Comparison of ENCODE assay signal across 23 mouse cellular contexts in the genomic region with DNA sequence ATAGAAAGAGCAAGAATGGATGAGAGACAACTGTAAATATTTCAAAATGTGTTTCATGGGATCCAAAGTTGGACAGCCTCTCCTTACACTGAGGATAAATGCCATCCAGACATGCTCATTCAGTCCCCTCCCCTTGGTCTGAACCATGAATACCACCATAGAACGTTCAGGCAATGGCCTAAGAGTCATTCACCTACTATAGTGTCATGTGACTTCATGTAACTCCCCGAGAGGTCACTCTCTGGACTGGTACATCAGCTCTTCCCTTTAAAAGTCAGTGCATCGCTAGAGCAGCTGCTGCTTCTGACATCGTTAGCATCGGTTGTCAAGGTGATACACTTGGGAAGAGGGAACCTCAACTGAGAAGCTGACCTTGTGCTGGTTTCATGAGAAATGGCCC.
DNase-seq lines count a peak whose midpoint lies in the region; ATAC-seq and TF ChIP-seq lines count a peak whose summit lies in the region.
"Had no signal": no experiment of that assay in that cellular context is flagged by ENCODE, and none has a peak within 500 bp of the region (broad histone marks: within the 10 kb centered on the region; RNA-seq: fewer than 3 reads in every experiment).

No protein-coding gene starts in this region.

- WGBS in midbrain, embryonic 13.5 days: 74% methylated on average over 5 of the region's 5 CpGs
- 57% methylated on average over 5 of the region's 5 CpGs for WGBS in midbrain, embryonic 16.5 days
- 53% methylated on average over 5 of the region's 5 CpGs for WGBS in liver, embryonic 16.5 days (ENCODE audit: insufficient replicate concordance)

- H3K4me1 ChIP-seq in midbrain, embryonic 13.5 days (replicated peaks): 0 out of 2 replicates have a peak, but pooled peaks cover 3% of the 10 kb centered on the region
- H3K4me1 ChIP-seq in midbrain, embryonic 16.5 days (ENCODE audit: control insufficient read depth, insufficient read depth, low read length): no peaks in the 10 kb centered on the region
- peaks cover 7% of the 10 kb centered on the region for H3K4me1 ChIP-seq in embryonic fibroblast, embryonic 13.5 days (ENCODE audit: control insufficient read depth, insufficient read depth, low read length)
- H3K4me1 ChIP-seq in liver, embryonic 16.5 days (ENCODE audit: control insufficient read depth, low read depth, low read length): no peaks in the 10 kb centered on the region
- H3K4me1 ChIP-seq: heart, embryonic 15.5 days had no signal

- H3K27ac ChIP-seq in midbrain, embryonic 13.5 days: no peak overlapping the region
- H3K27ac ChIP-seq in midbrain, embryonic 16.5 days (ENCODE audit: low read length): no peak overlapping the region
- peak overlapping the region; percentile 92 for H3K27ac ChIP-seq in embryonic fibroblast, embryonic 13.5 days (ENCODE audit: insufficient read depth, low read length)
- H3K27ac ChIP-seq in liver, embryonic 16.5 days (ENCODE audit: low read length): peak overlapping the region; percentile 28
- H3K27ac ChIP-seq: embryonic facial prominence, embryonic 13.5 days; forebrain, embryonic 10.5 days; heart, adult 2 months; heart, embryonic 15.5 days; hindbrain, embryonic 13.5 days; hindbrain, postnatal 0 days had no signal

- no peak overlapping the region for H3K9ac ChIP-seq in midbrain, embryonic 13.5 days (replicated peaks)
- no peak overlapping the region for H3K9ac ChIP-seq in midbrain, embryonic 16.5 days (ENCODE audit: low read depth, low read length)
- H3K9ac ChIP-seq in liver, embryonic 16.5 days (ENCODE audit: low read depth, low read length): no peak overlapping the region
- H3K9ac ChIP-seq: embryonic facial prominence, embryonic 13.5 days; heart, embryonic 15.5 days; hindbrain, embryonic 13.5 days had no signal

- ATAC-seq in midbrain, embryonic 13.5 days: peak; percentile 27; the same call in 1 of the 2 replicates
- ATAC-seq in midbrain, embryonic 16.5 days: no peak
- ATAC-seq in liver, embryonic 16.5 days (ENCODE audit: low read depth): no peak
- ATAC-seq: CD4-positive, CD25-positive, alpha-beta regulatory T cell, adult 4 months; forebrain, embryonic 14.5 days; hindbrain, postnatal 0 days had no signal

- H3K27me3 ChIP-seq in midbrain, embryonic 13.5 days: no peaks in the 10 kb centered on the region
- no peaks in the 10 kb centered on the region for H3K27me3 ChIP-seq in midbrain, embryonic 16.5 days (ENCODE audit: control insufficient read depth, insufficient read depth, low read depth, low read length)
- H3K27me3 ChIP-seq in liver, embryonic 16.5 days (ENCODE audit: control insufficient read depth, insufficient read depth, low read depth, low read length): no peaks in the 10 kb centered on the region
- H3K27me3 ChIP-seq in myocyte (ENCODE audit: control insufficient read depth, insufficient read depth, insufficient read length): no peaks in the 10 kb centered on the region
- H3K27me3 ChIP-seq: embryonic facial prominence, embryonic 13.5 days; heart, embryonic 15.5 days; hindbrain, embryonic 13.5 days had no signal

- H3K9me3 ChIP-seq in midbrain, embryonic 13.5 days: no peaks in the 10 kb centered on the region
- no peaks in the 10 kb centered on the region for H3K9me3 ChIP-seq in midbrain, embryonic 16.5 days (replicated peaks; ENCODE audit: control insufficient read depth, low read length, poor library complexity, severe bottlenecking)
- no peaks in the 10 kb centered on the region for H3K9me3 ChIP-seq in liver, embryonic 16.5 days (replicated peaks; ENCODE audit: control insufficient read depth, low read length)
- H3K9me3 ChIP-seq: embryonic facial prominence, embryonic 13.5 days; forebrain, embryonic 10.5 days; G1E; heart, embryonic 15.5 days; hindbrain, embryonic 13.5 days had no signal

- no peak overlapping the region for H3ac ChIP-seq in myocyte (ENCODE audit: control insufficient read depth, insufficient read length)

- H3K4me3 ChIP-seq in midbrain, embryonic 13.5 days (replicated peaks): no peak overlapping the region
- no peak overlapping the region for H3K4me3 ChIP-seq in midbrain, embryonic 16.5 days (ENCODE audit: low read depth, low read length)
- H3K4me3 ChIP-seq in embryonic fibroblast, embryonic 13.5 days (ENCODE audit: insufficient read depth, low read length): no peak overlapping the region
- no peak overlapping the region for H3K4me3 ChIP-seq in liver, embryonic 16.5 days (ENCODE audit: low read depth, low read length)
- H3K4me3 ChIP-seq in myocyte: no peak overlapping the region
- H3K4me3 ChIP-seq: embryonic facial prominence, embryonic 13.5 days; forebrain, embryonic 10.5 days; heart, adult 2 months; heart, embryonic 15.5 days; hindbrain, embryonic 13.5 days had no signal

- no peak overlapping the region for H3K4me2 ChIP-seq in midbrain, embryonic 13.5 days (replicated peaks)
- no peak overlapping the region for H3K4me2 ChIP-seq in midbrain, embryonic 16.5 days (ENCODE audit: low read length)
- H3K4me2 ChIP-seq in liver, embryonic 16.5 days (ENCODE audit: low read depth, low read length): no peak overlapping the region
- H3K4me2 ChIP-seq in myocyte (ENCODE audit: low read depth): peak overlapping the region; percentile 51
- H3K4me2 ChIP-seq: embryonic facial prominence, embryonic 13.5 days; heart, embryonic 11.5 days; heart, embryonic 15.5 days; hindbrain, embryonic 13.5 days had no signal

- TF ChIP-seq CTCF in embryonic fibroblast, embryonic 13.5 days (IDR thresholded peaks at IDR 0.05; ENCODE audit: borderline replicate concordance, insufficient read depth, low read length): no peak

- no peaks in the 10 kb centered on the region for H3K36me3 ChIP-seq in midbrain, embryonic 13.5 days
- no peaks in the 10 kb centered on the region for H3K36me3 ChIP-seq in midbrain, embryonic 16.5 days (ENCODE audit: control insufficient read depth, insufficient read depth, low read length)
- no peaks in the 10 kb centered on the region for H3K36me3 ChIP-seq in liver, embryonic 16.5 days (ENCODE audit: control insufficient read depth, insufficient read depth)
- no peaks in the 10 kb centered on the region for H3K36me3 ChIP-seq in myocyte (ENCODE audit: control insufficient read depth, insufficient read depth)
- H3K36me3 ChIP-seq: embryonic facial prominence, embryonic 13.5 days; forebrain, embryonic 10.5 days; G1E; heart, embryonic 15.5 days; hindbrain, embryonic 13.5 days had no signal

- TF ChIP-seq POLR2A in embryonic fibroblast, embryonic 13.5 days (IDR thresholded peaks at IDR 0.05; ENCODE audit: low read depth, low read length): no peak
- TF ChIP-seq POLR2A in myocyte (IDR thresholded peaks at IDR 0.05; ENCODE audit: insufficient read length, low read depth): no peak

- H3K79me2 ChIP-seq in myocyte (ENCODE audit: control insufficient read depth, insufficient read depth): no peaks in the 10 kb centered on the region

- no peak for DNase-seq in spleen, postnatal 36 days (ENCODE audit: low spot score in 2 of 2)
- DNase-seq in cerebellum, postnatal 25 days: no peak
- DNase-seq: adrenal gland, postnatal 10 days; B cell, adult 2 months; cerebellum, adult 11-12 months; cerebellum, adult 9-10 months; cerebellum, postnatal 36 days; heart, adult 2 months; heart, postnatal 14 days had no signal

TF ChIP-seq in myocyte, 11 proteins besides CTCF, POLR2A, EP300 and RAD21:
- TF ChIP-seq USF1 (IDR thresholded peaks at IDR 0.05; ENCODE audit: low read depth) (no peak), MYOG (IDR thresholded peaks at IDR 0.05; ENCODE audit: control insufficient read depth in 1 of 3, insufficient read depth in 1 of 3, insufficient read length in 2 of 3, low read depth in 2 of 3) (no peak), TCF3 (IDR thresholded peaks at IDR 0.05; ENCODE audit: insufficient read length, low read depth) (no peak), MYOD1 (IDR thresholded peaks at IDR 0.05; ENCODE audit: control insufficient read depth in 1 of 3, insufficient read length in 2 of 3, low read depth in 2 of 3) (no peak), TCF12 (IDR thresholded peaks at IDR 0.05; ENCODE audit: insufficient read depth, poor library complexity, severe bottlenecking) (no peak), REST (IDR thresholded peaks at IDR 0.05; ENCODE audit: insufficient read depth, insufficient read length) (no peak), E2F4 (IDR thresholded peaks at IDR 0.05; ENCODE audit: insufficient read depth) (no peak), MAX (IDR thresholded peaks at IDR 0.05; ENCODE audit: low read depth) (no peak), SRF (IDR thresholded peaks at IDR 0.05; ENCODE audit: control insufficient read depth, insufficient read length, low read depth) (no peak), POLR2AphosphoS2 (IDR thresholded peaks at IDR 0.05; ENCODE audit: insufficient read length, low read depth) (no peak), CEBPB (IDR thresholded peaks at IDR 0.05; ENCODE audit: insufficient read depth, poor library complexity, severe bottlenecking) (no peak)

Comparison
In these comparisons a context has a peak if more than half of its experiments do, and no peak if none do; other contexts are left out.
1. H3K27ac ChIP-seq: peak in embryonic fibroblast, embryonic 13.5 days (single experiment) and liver, embryonic 16.5 days (single experiment); none in midbrain, embryonic 13.5 days (single experiment) and midbrain, embryonic 16.5 days (single experiment).